Mouse (Mus musculus): ENCODE measurements around the gene Lonp2. TPM values are rescaled to one million over a fixed set of nuclear protein-coding genes. Genes with fewer than 3 reads are reported as not detected.

The Lonp2 gene
- polyA plus RNA-seq, 1 experiment = 41.9 TPM

GRCm38 (mm10) chr8:86740899-86741298 is 117.1 kb downstream of the Lonp2 start:
- TF ChIP-seq CTCF (IDR thresholded peaks at IDR 0.05; ENCODE audit: borderline replicate concordance, insufficient read depth, low read length) (no peak), POLR2A (IDR thresholded peaks at IDR 0.05; ENCODE audit: low read depth, low read length) (no peak)
- no peak overlapping the region; the same call in 1 of the 2 replicates for H3K27ac ChIP-seq (ENCODE audit: insufficient read depth, low read length)
- peaks cover 4% of the 10 kb centered on the region for H3K4me1 ChIP-seq (ENCODE audit: control insufficient read depth, insufficient read depth, low read length)
- H3K4me3 ChIP-seq (ENCODE audit: insufficient read depth, low read length) = no peak overlapping the region

GRCm38 (mm10) chr8:86741627-86742026 is 117.8 kb downstream of the Lonp2 start:
- Histone ChIP-seq H3K27ac (ENCODE audit: insufficient read depth, low read length) (no peak overlapping the region), H3K4me3 (ENCODE audit: insufficient read depth, low read length) (no peak overlapping the region), H3K4me1 (ENCODE audit: control insufficient read depth, insufficient read depth, low read length) (peaks cover 4% of the 10 kb centered on the region)
- TF ChIP-seq CTCF (IDR thresholded peaks at IDR 0.05; ENCODE audit: borderline replicate concordance, insufficient read depth, low read length) (no peak), POLR2A (IDR thresholded peaks at IDR 0.05; ENCODE audit: low read depth, low read length) (no peak)

- Histone ChIP-seq H3K4me1 (ENCODE audit: control insufficient read depth, insufficient read depth, low read length) (peaks cover 4% of the 10 kb centered on the region), H3K27ac (ENCODE audit: insufficient read depth, low read length) (no peak overlapping the region), H3K4me3 (ENCODE audit: insufficient read depth, low read length) (no peak overlapping the region)
- TF ChIP-seq POLR2A (IDR thresholded peaks at IDR 0.05; ENCODE audit: low read depth, low read length) (no peak), CTCF (IDR thresholded peaks at IDR 0.05; ENCODE audit: borderline replicate concordance, insufficient read depth, low read length) (no peak)
Measured at GRCm38 (mm10) chr8:86742605-86743345, 118.9 kb downstream of the Lonp2 start.

GRCm38 (mm10) chr8:86744313-86745220 is 120.7 kb downstream of the Lonp2 start:
- peak overlapping the region; percentile 82 for H3K27ac ChIP-seq (ENCODE audit: insufficient read depth, low read length)
- peaks cover 4% of the 10 kb centered on the region for H3K4me1 ChIP-seq (ENCODE audit: control insufficient read depth, insufficient read depth, low read length)
- TF ChIP-seq POLR2A (IDR thresholded peaks at IDR 0.05; ENCODE audit: low read depth, low read length) (no peak), CTCF (IDR thresholded peaks at IDR 0.05; ENCODE audit: borderline replicate concordance, insufficient read depth, low read length) (no peak)
- peak overlapping the region; percentile 99 for H3K4me3 ChIP-seq (ENCODE audit: insufficient read depth, low read length)

GRCm38 (mm10) chr8:86745221-86745934 is 121.5 kb downstream of the Lonp2 start, which contains the start of the genes Gm10638 and Siah1a:
Gene Gm10638, plus strand, starts transcription at chr8:86745699.
Gene Siah1a, minus strand, starts transcription at chr8:86745934.
- Histone ChIP-seq H3K4me3 (ENCODE audit: insufficient read depth, low read length) (peak within 1 kb of the TSS; percentile 99), H3K27ac (ENCODE audit: insufficient read depth, low read length) (peak within 1 kb of the TSS; percentile 82), H3K4me1 (ENCODE audit: control insufficient read depth, insufficient read depth, low read length) (peaks cover 4% of the 10 kb centered on the region)
- no peak for TF ChIP-seq CTCF (IDR thresholded peaks at IDR 0.05; ENCODE audit: borderline replicate concordance, insufficient read depth, low read length)
- peak; percentile 61 for TF ChIP-seq POLR2A (IDR thresholded peaks at IDR 0.05; ENCODE audit: low read depth, low read length)

- Histone ChIP-seq H3K27ac (ENCODE audit: insufficient read depth, low read length) (peak overlapping the region; percentile 82), H3K4me1 (ENCODE audit: control insufficient read depth, insufficient read depth, low read length) (peaks cover 4% of the 10 kb centered on the region), H3K4me3 (ENCODE audit: insufficient read depth, low read length) (peak overlapping the region; percentile 99)
- no peak for TF ChIP-seq CTCF (IDR thresholded peaks at IDR 0.05; ENCODE audit: borderline replicate concordance, insufficient read depth, low read length)
- TF ChIP-seq POLR2A (IDR thresholded peaks at IDR 0.05; ENCODE audit: low read depth, low read length) = peak; percentile 86
Measured at GRCm38 (mm10) chr8:86745935-86746441, 122.1 kb downstream of the Lonp2 start.

GRCm38 (mm10) chr8:86746511-86746910 is 122.7 kb downstream of the Lonp2 start:
- TF ChIP-seq POLR2A (IDR thresholded peaks at IDR 0.05; ENCODE audit: low read depth, low read length) (0 out of 2 replicates have a peak, but pooled peaks have one; percentile 15), CTCF (IDR thresholded peaks at IDR 0.05; ENCODE audit: borderline replicate concordance, insufficient read depth, low read length) (no peak)
- peak overlapping the region; percentile 55 for H3K27ac ChIP-seq (ENCODE audit: insufficient read depth, low read length)

GRCm38 (mm10) chr8:86749842-86750241 is 126.0 kb downstream of the Lonp2 start:
- Histone ChIP-seq H3K4me1 (ENCODE audit: control insufficient read depth, insufficient read depth, low read length) (no peaks in the 10 kb centered on the region), H3K27ac (ENCODE audit: insufficient read depth, low read length) (no peak overlapping the region), H3K4me3 (ENCODE audit: insufficient read depth, low read length) (no peak overlapping the region)
- TF ChIP-seq CTCF (IDR thresholded peaks at IDR 0.05; ENCODE audit: borderline replicate concordance, insufficient read depth, low read length) (no peak), POLR2A (IDR thresholded peaks at IDR 0.05; ENCODE audit: low read depth, low read length) (no peak)

More at GRCm38 (mm10) chr8:86746511-86746910, 122.7 kb downstream of the Lonp2 start:
- Histone ChIP-seq H3K4me3 (ENCODE audit: insufficient read depth, low read length) (peak overlapping the region; percentile 58), H3K4me1 (ENCODE audit: control insufficient read depth, insufficient read depth, low read length) (peaks cover 4% of the 10 kb centered on the region)

All from embryonic fibroblast, embryonic 13.5 days (primary cell).